Mouse (Mus musculus) spleen, adult 2 months (tissue): ENCODE measurements around the gene Pla2g4a. TPM values are rescaled to one million over a fixed set of nuclear protein-coding genes. Genes with fewer than 3 reads are reported as not detected.

Experiments used
- DNase-seq, 2 experiments: peaks; one replicate each; pipeline versions ENCODE4 v3.0.0 to v3.0.0-alpha.2; 2012 to 2021; ENCODE audit warnings: low spot score in 2 of 2, low read depth in 1 of 2
- H3K27ac ChIP-seq: fragments of 200-500 bp; 2 replicates; pipeline ENCODE4 v1.5.1; 2012; ENCODE audit warnings: low read length, inconsistent platforms; ENCODE audit not compliant: insufficient read depth
- H3K27me3 ChIP-seq: fragments of 200-500 bp; 2 replicates; pipeline ENCODE4 v1.6.1; 2012; ENCODE audit warnings: mild to moderate bottlenecking, moderate library complexity, low read length, inconsistent platforms; ENCODE audit not compliant: control insufficient read depth, insufficient read depth
- H3K36me3 ChIP-seq: fragments of 200-500 bp; 2 replicates; pipeline ENCODE4 v1.6.1; 2012; ENCODE audit warnings: mild to moderate bottlenecking, low read length, inconsistent platforms; ENCODE audit not compliant: control insufficient read depth, insufficient read depth
- H3K4me1 ChIP-seq: fragments of 200-500 bp; 2 replicates; pipeline ENCODE4 v1.6.1; 2011; ENCODE audit warnings: inconsistent platforms; ENCODE audit not compliant: control insufficient read depth, insufficient read depth, insufficient read length
- H3K4me3 ChIP-seq: fragments of 200-500 bp; 2 replicates; pipeline ENCODE4 v1.5.1; 2011; ENCODE audit warnings: mild to moderate bottlenecking, inconsistent platforms; ENCODE audit not compliant: insufficient read depth, insufficient read length; ENCODE audit errors: extremely low read depth
- CTCF ChIP-seq: fragments of 200-500 bp; IDR thresholded peaks from 2 replicates; pipeline ENCODE4 v1.5.1; 2011; ENCODE audit warnings: mild to moderate bottlenecking, inconsistent platforms; ENCODE audit not compliant: insufficient read depth, insufficient read length, insufficient replicate concordance; ENCODE audit errors: extremely low read depth
- POLR2A ChIP-seq: fragments of 200-500 bp; IDR thresholded peaks from 2 replicates; pipeline ENCODE4 v1.6.1; 2011; ENCODE audit warnings: low read depth, low read length, inconsistent platforms
- WGBS: fragments of 180-500 bp; shearing (Covaris S2); methylation state at CpG from one replicate; pipeline ENCODE4 v1.1.7; 2018; 5-methylcytosine and 5-hydroxymethylcytosine counted together
- polyA plus RNA-seq: library from polyadenylated mRNA; depleted of rRNA; stranded (reverse); fragments of >200 nt; gene quantifications from 2 replicates; pipeline ENCODE4 v1.2.3, GENCODE M21; 2012

Pla2g4a gene
- polyA plus RNA-seq, 1 experiment: 1.4 TPM

DNA sequence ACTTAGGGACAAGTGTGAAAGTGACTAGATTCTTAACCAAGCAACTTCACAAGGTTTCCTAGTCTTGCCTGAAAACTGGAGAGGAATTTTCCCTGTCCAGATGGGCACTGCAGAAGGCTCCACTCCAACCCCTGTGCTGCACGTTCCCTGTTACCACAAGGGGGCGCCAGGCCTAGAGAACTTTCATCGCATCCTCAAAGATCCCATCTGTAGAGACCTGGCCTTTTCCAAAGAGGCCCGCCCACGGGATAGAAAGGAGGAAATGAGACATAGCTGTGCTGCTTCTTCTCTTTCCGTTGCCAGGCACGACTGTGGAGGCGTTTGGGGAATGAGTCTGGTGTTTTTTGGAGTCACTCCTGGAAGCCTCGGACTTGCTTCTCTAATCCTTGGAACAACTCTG is 104.4 kb downstream of the Pla2g4a start:
- TF ChIP-seq POLR2A (no peak), CTCF (peak; percentile 37; the same call in 1 of the 2 replicates)
- Histone ChIP-seq H3K27me3 (no peaks in the 10 kb centered on the region), H3K36me3 (no peaks in the 10 kb centered on the region), H3K4me1 (no peaks in the 10 kb centered on the region), H3K27ac (no peak overlapping the region), H3K4me3 (no peak overlapping the region)
- peak in 1 of 2 experiments; percentile 8 for DNase-seq
- 43% methylated on average over 9 of the region's 9 CpGs for WGBS

DNA sequence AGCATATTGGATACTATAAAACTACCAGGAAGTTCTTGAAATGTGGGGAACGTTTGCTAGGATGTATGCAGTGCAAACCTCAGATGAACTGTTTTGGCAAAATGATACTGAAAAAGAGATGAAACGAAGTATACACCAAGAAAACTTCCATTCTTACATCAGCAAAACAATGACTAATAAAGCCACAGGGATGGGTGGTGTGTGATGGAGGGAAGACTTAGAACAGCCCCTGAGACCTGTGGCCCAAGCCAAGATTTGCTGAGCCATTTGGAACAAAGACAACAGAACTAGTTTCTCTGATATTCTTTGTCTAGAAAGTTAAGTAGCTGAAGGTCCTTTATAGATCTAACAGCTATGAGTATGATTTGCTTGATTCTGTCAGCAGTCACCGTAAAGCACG is 105.5 kb downstream of the Pla2g4a start:
- Histone ChIP-seq H3K36me3 (no peaks in the 10 kb centered on the region), H3K27me3 (no peaks in the 10 kb centered on the region), H3K4me1 (no peaks in the 10 kb centered on the region), H3K27ac (no peak overlapping the region), H3K4me3 (no peak overlapping the region)
- 81% methylated on average over 4 of the region's 4 CpGs for WGBS
- no peak for TF ChIP-seq CTCF
- no peak for TF ChIP-seq POLR2A
- no peak for DNase-seq

DNA sequence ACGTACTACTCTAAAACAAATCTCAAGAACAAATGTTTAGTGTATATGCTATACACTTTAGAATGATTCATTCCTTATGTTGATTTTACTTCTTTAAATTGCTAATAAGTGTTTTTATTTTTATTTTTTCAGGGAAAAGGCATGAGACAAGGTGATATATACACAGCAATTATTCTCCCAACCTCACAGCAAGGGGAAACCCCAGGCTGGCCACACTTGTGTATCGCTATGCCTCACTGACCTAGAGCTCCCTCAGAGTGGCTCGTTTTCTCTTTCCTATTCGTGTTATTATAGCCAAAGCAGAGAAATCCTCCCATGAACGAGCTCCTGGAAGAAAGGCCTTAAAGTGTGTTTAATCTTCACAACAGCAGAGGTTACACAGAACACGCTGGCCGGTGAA is 106.2 kb downstream of the Pla2g4a start:
- no peak overlapping the region for H3K27ac ChIP-seq
- 81% methylated on average over 7 of the region's 7 CpGs for WGBS
- no peak overlapping the region for H3K4me3 ChIP-seq
- no peaks in the 10 kb centered on the region for H3K36me3 ChIP-seq
- H3K4me1 ChIP-seq: no peaks in the 10 kb centered on the region
- TF ChIP-seq POLR2A (no peak), CTCF (no peak)
- H3K27me3 ChIP-seq: no peaks in the 10 kb centered on the region
- no peak for DNase-seq

DNA sequence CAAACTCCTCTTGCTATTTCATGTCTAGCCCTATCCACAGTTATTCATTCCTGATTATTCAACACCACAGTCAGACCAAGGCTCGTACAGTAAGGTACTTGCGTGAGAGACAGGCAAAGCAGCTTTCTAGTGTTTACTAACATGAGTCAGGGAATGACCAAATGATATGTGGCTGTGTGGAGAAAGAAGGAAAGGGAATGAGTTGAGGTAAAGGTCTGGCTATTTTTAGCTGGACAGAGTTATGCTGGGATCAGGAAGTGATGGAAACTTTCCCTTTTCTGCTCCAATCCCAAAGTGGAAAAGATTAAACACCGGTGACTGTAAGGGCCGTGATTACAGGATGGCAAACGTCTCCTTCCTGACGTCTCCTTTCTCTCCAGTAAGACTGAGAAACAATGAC is 114.4 kb downstream of the Pla2g4a start:
- WGBS: 80% methylated on average over 6 of the region's 6 CpGs

DNA sequence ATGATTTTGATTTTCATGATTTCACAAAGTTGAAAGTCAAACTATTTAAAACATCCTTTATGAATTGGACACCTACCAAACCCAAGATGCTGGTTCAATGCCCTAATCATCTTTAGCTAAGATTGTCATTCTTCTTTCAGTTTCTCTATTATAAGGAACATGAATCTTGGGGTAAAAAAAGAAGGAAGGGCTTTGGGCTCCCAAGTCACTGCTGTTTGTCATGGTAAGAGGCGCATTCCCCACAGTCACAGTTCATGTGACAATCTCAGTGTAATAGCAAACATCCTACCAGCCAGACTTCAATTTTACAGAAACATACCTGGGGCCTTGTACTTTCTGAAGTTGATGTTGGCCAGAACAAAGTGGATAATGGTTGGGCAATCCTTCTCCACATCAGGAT is 119.2 kb downstream of the Pla2g4a start:
- Histone ChIP-seq H3K4me1 (no peaks in the 10 kb centered on the region), H3K27me3 (no peaks in the 10 kb centered on the region), H3K4me3 (no peak overlapping the region), H3K36me3 (no peaks in the 10 kb centered on the region), H3K27ac (no peak overlapping the region)
- no peak for DNase-seq
- TF ChIP-seq POLR2A (no peak), CTCF (no peak)
- 88% methylated on average over 1 of the region's 1 CpGs for WGBS

More for the DNA sequence above, 114.4 kb downstream of the Pla2g4a start:
- no peaks in the 10 kb centered on the region for H3K4me1 ChIP-seq
- H3K36me3 ChIP-seq: no peaks in the 10 kb centered on the region
- DNase-seq: no peak
- H3K4me3 ChIP-seq: no peak overlapping the region
- no peaks in the 10 kb centered on the region for H3K27me3 ChIP-seq
- H3K27ac ChIP-seq: no peak overlapping the region
- TF ChIP-seq CTCF: no peak

DNA sequence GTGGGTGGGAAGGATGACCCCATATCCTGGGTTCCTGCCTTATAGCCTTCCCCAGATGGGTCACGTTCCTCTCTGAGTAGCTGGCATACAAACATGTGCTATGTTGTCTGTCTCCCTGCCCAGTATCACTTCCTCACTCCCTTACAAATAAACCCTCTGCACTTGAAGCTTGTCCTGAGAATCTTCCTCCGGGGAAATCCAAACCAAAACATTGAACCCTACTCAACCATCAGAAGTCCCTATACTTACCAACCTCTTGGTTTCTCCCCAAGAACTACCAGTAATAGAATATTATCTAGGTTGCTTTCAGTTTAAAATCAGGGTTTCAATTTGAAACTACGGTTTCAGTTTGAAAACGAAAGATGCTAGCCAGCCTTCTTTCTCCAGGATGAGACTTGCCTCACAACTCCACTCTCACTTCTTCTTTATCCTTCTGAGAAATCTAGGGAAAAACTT is 120.1 kb downstream of the Pla2g4a start:
- Histone ChIP-seq H3K36me3 (no peaks in the 10 kb centered on the region), H3K4me1 (no peaks in the 10 kb centered on the region), H3K27ac (no peak overlapping the region), H3K4me3 (no peak overlapping the region), H3K27me3 (no peaks in the 10 kb centered on the region)
- no peak for DNase-seq
- 79% methylated on average over 4 of the region's 4 CpGs for WGBS
- TF ChIP-seq CTCF: no peak
- no peak for TF ChIP-seq POLR2A

DNA sequence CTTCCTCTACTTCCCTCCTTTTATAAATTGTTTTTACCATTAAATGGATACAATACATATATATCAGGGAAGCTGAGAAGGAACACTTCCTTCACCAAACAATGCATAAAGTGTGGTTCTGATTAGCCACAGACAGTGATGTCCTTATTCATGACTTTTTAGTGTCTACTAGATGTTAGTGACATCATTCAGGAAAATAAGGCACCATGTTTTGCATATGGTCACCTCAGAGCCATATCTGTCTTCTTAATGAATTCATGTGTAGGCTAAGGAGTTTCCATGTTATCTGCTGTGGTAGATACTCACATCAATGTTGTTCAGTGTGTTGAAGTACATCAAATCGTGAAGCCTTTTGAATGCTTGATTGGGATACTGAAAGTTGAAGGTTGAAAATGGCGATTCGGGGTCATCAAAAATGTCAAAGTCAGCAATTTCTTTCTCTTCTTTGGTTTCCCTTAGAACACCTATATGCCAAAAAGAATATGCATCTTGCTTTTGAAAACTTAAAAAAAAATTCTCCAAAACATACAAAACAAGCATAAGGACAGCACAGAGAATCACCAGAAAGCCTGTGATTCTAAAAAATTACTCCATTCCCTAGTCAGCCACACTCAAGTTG is 120.7 kb downstream of the Pla2g4a start:
- Histone ChIP-seq H3K36me3 (no peaks in the 10 kb centered on the region), H3K4me1 (no peaks in the 10 kb centered on the region), H3K4me3 (no peak overlapping the region), H3K27ac (no peak overlapping the region), H3K27me3 (no peaks in the 10 kb centered on the region)
- TF ChIP-seq POLR2A: no peak
- TF ChIP-seq CTCF: no peak
- 89% methylated on average over 3 of the region's 3 CpGs for WGBS
- no peak for DNase-seq

DNA sequence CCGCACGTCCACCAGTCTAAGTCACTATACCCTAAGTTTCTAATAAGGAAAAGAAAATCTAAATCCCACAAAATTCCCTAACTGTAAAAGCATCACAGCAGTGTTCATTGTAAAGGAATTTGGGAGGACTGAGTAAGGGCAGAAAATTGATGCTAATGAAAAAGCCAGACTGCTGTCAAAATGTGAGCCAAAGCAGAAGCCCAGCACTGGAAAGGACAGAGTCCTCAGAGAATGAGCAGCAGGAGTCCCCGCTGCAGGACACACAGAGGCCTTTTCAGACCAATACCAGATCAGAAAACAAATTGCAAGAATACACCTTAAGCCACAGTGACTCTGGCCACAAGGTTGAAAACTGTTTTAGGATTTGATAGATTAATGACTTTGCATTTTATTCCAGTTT is 124.6 kb downstream of the Pla2g4a start:
- Histone ChIP-seq H3K36me3 (no peaks in the 10 kb centered on the region), H3K4me3 (no peak overlapping the region)
- 94% methylated on average over 3 of the region's 3 CpGs for WGBS

More for the DNA sequence above, 124.6 kb downstream of the Pla2g4a start:
- Histone ChIP-seq H3K4me1 (no peaks in the 10 kb centered on the region), H3K27me3 (no peaks in the 10 kb centered on the region), H3K27ac (no peak overlapping the region)
- no peak for DNase-seq
- no peak for TF ChIP-seq CTCF
- TF ChIP-seq POLR2A: no peak
